Mouse (Mus musculus): Measurements from ENCODE around the gene Il17rb. TPM values are rescaled to one million over a fixed set of nuclear protein-coding genes. Genes with fewer than 3 reads are reported as not detected.

Il17rb gene
- 1 to 10 TPM; 2.6 to 4.2 TPM for total RNA-seq (2021)
- long read RNA-seq, experiment 1, partial matches to known transcripts: 0 of 1 reads
- long read RNA-seq, experiment 1, other reads (novel, unspliced or antisense): 0 of 1 reads
- long read RNA-seq, experiment 2, partial matches to known transcripts: 1 of 3 reads
- long read RNA-seq, experiment 2, other reads (novel, unspliced or antisense): 1 of 3 reads

- peak; percentile 23 to 41 for DNase-seq (ENCODE audit: low spot score in 2 of 2)
Measured at GRCm38 (mm10) chr14:30008733-30009575, at the start of gene Il17rb, which contains the start of gene Chdh. Il17rb (minus strand) TSS chr14:30008896. Chdh (plus strand) TSS chr14:30009023.

- DNase-seq (ENCODE audit: low spot score in 2 of 2): no peak
Measured at GRCm38 (mm10) chr14:30056031-30056766, 47.5 kb upstream of the Il17rb start.

- no peak for DNase-seq (ENCODE audit: low spot score in 2 of 2)
Measured at GRCm38 (mm10) chr14:30054922-30055321, 46.2 kb upstream of the Il17rb start.

- DNase-seq (ENCODE audit: low spot score in 2 of 2): no peak
Measured at GRCm38 (mm10) chr14:30050280-30050679, 41.6 kb upstream of the Il17rb start.

GRCm38 (mm10) chr14:30048049-30048448 is 39.4 kb upstream of the Il17rb start:
- DNase-seq (ENCODE audit: low spot score in 2 of 2): no peak

- DNase-seq (ENCODE audit: low spot score in 2 of 2): no peak
Measured at GRCm38 (mm10) chr14:30046976-30047375, 38.3 kb upstream of the Il17rb start.

GRCm38 (mm10) chr14:30045704-30046220 is 37.1 kb upstream of the Il17rb start:
- no peak for DNase-seq (ENCODE audit: low spot score in 2 of 2)

GRCm38 (mm10) chr14:30045239-30045638 is 36.5 kb upstream of the Il17rb start:
- no peak for DNase-seq (ENCODE audit: low spot score in 2 of 2)

GRCm38 (mm10) chr14:30043356-30043940 is 34.8 kb upstream of the Il17rb start:
- no peak for DNase-seq (ENCODE audit: low spot score in 2 of 2)

GRCm38 (mm10) chr14:30041836-30042235 is 33.1 kb upstream of the Il17rb start:
- no peak for DNase-seq (ENCODE audit: low spot score in 2 of 2)

GRCm38 (mm10) chr14:30039413-30039812 is 30.7 kb upstream of the Il17rb start:
- DNase-seq (ENCODE audit: low spot score in 2 of 2): no peak

GRCm38 (mm10) chr14:30038431-30038830 is 29.7 kb upstream of the Il17rb start:
- DNase-seq (ENCODE audit: low spot score in 2 of 2): no peak

GRCm38 (mm10) chr14:30033405-30033804 is 24.7 kb upstream of the Il17rb start:
- no peak for DNase-seq (ENCODE audit: low spot score in 2 of 2)

GRCm38 (mm10) chr14:30027378-30027777 is 18.7 kb upstream of the Il17rb start:
- DNase-seq (ENCODE audit: low spot score in 2 of 2): no peak

- no peak for DNase-seq (ENCODE audit: low spot score in 2 of 2)
Measured at GRCm38 (mm10) chr14:30024387-30024786, 15.7 kb upstream of the Il17rb start.

- DNase-seq (ENCODE audit: low spot score in 2 of 2): no peak
Measured at GRCm38 (mm10) chr14:30022471-30022870, 13.8 kb upstream of the Il17rb start.

GRCm38 (mm10) chr14:30019792-30020575 is 11.3 kb upstream of the Il17rb start:
- DNase-seq (ENCODE audit: low spot score in 2 of 2): no peak

GRCm38 (mm10) chr14:30019375-30019774 is 10.7 kb upstream of the Il17rb start:
- no peak for DNase-seq (ENCODE audit: low spot score in 2 of 2)

- no peak for DNase-seq (ENCODE audit: low spot score in 2 of 2)
Measured at GRCm38 (mm10) chr14:30018846-30019245, 10.2 kb upstream of the Il17rb start.

GRCm38 (mm10) chr14:30018463-30018801 is 9.7 kb upstream of the Il17rb start:
- no peak for DNase-seq (ENCODE audit: low spot score in 2 of 2)

Data from adrenal gland, postnatal 4 days (tissue).